Mouse (Mus musculus) olfactory bulb, adult 2 months (tissue): ENCODE results near the gene Dis3l2.

Experiments
- CTCF ChIP-seq: fragments of 200-500 bp; IDR thresholded peaks from 2 replicates; pipeline ENCODE4 v1.5.1; 2012; ENCODE audit warnings: low read depth, mild to moderate bottlenecking, low read length, moderate library complexity; ENCODE audit not compliant: insufficient read depth
- POLR2A ChIP-seq: fragments of 200-500 bp; IDR thresholded peaks from 2 replicates; pipeline ENCODE4 v1.6.1; 2012; ENCODE audit warnings: mild to moderate bottlenecking, low read depth, low read length, moderate library complexity; ENCODE audit not compliant: insufficient read depth

GRCm38 (mm10) chr1:86994023-86994422 is 290.4 kb downstream of the Dis3l2 start:
- TF ChIP-seq POLR2A (no peak), CTCF (no peak)
